Mouse (Mus musculus) MEL (cell line): Measurements from ENCODE around the gene Gcnt2. TPM values are rescaled to one million over a fixed set of nuclear protein-coding genes. Genes with fewer than 3 reads are reported as not detected.

ENCODE experiments used
- DNase-seq: peaks from one replicate; pipeline ENCODE4 v3.0.0; 2011; ENCODE audit warnings: low read depth, low spot score
- H3K27ac ChIP-seq: 2 replicates; pipeline ENCODE4 v1.5.1; 2012; ENCODE audit warnings: low read depth, mild to moderate bottlenecking, control low read depth, low read length, moderate library complexity; ENCODE audit not compliant: control insufficient read depth
- H3K27me3 ChIP-seq, 2 experiments: fragments of 150-350 bp in 1 of 2; sonication (generic) in 1 of 2; 2 replicates each; pipeline ENCODE4 v1.6.1; 2012; ENCODE audit warnings: low read length in 2 of 2, mild to moderate bottlenecking in 2 of 2, improper control_type of control experiment in 1 of 2, moderate library complexity in 1 of 2; ENCODE audit not compliant: insufficient read depth in 2 of 2, control insufficient read depth in 1 of 2
- H3K36me3 ChIP-seq, 2 experiments: 2 replicates each; pipeline ENCODE4 v1.6.1; 2012 to 2014; ENCODE audit warnings: low read length in 2 of 2, improper control_type of control experiment in 1 of 2, inconsistent platforms in 1 of 2, mild to moderate bottlenecking in 1 of 2; ENCODE audit not compliant: insufficient read depth in 2 of 2, control insufficient read depth in 1 of 2
- H3K4me1 ChIP-seq, 2 experiments: fragments of 150-350 bp in 1 of 2; sonication (generic) in 1 of 2; 2 replicates each; pipeline ENCODE4 v1.6.1; 2012; ENCODE audit warnings: low read length in 2 of 2, improper control_type of control experiment in 1 of 2, mild to moderate bottlenecking in 1 of 2; ENCODE audit not compliant: insufficient read depth in 2 of 2, control insufficient read depth in 1 of 2
- H3K4me3 ChIP-seq, 2 experiments: fragments of 150-350 bp in 1 of 2; sonication (generic) in 1 of 2; 2 replicates each; pipeline ENCODE4 v1.5.1; 2012; ENCODE audit warnings: low read depth in 2 of 2, low read length in 2 of 2, mild to moderate bottlenecking in 2 of 2, moderate library complexity in 2 of 2, control low read depth in 1 of 2, improper control_type of control experiment in 1 of 2; ENCODE audit not compliant: control insufficient read depth in 1 of 2, insufficient read depth in 1 of 2
- H3K79me2 ChIP-seq: 2 replicates; pipeline ENCODE4 v1.6.1; 2012; ENCODE audit warnings: mild to moderate bottlenecking, low read length, moderate library complexity; ENCODE audit not compliant: control insufficient read depth, poor library complexity, insufficient read depth
- H3K9ac ChIP-seq: 2 replicates; pipeline ENCODE4 v1.6.1; 2012; ENCODE audit warnings: low read depth, mild to moderate bottlenecking, control low read depth, low read length, moderate library complexity; ENCODE audit not compliant: control insufficient read depth, poor library complexity, severe bottlenecking
- H3K9me3 ChIP-seq: fragments of 150-350 bp; sonication (generic); replicated peaks from 2 replicates; pipeline ENCODE4 v1.6.1; 2012; ENCODE audit warnings: mild to moderate bottlenecking, low read length, improper control_type of control experiment, moderate library complexity; ENCODE audit not compliant: insufficient read depth
- CHD1 ChIP-seq: IDR thresholded peaks from 2 replicates; pipeline ENCODE4 v1.6.1; 2012; ENCODE audit warnings: low read depth, mild to moderate bottlenecking, inconsistent platforms, low read length, improper control_type of control experiment
- ELF1 ChIP-seq: IDR thresholded peaks from 2 replicates; pipeline ENCODE4 v1.6.1; 2014; ENCODE audit warnings: low read depth, mild to moderate bottlenecking, inconsistent platforms, low read length, improper control_type of control experiment, moderate library complexity
- ETS1 ChIP-seq: IDR thresholded peaks from 2 replicates; pipeline ENCODE4 v1.6.1; 2012; ENCODE audit warnings: low read depth, mild to moderate bottlenecking, inconsistent platforms, low read length, improper control_type of control experiment, moderate library complexity
- GATA1 ChIP-seq: IDR thresholded peaks from 2 replicates; pipeline ENCODE4 v1.6.1; 2011; ENCODE audit warnings: low read depth, low read length, improper control_type of control experiment
- KAT2A ChIP-seq: conservative IDR thresholded peaks from 2 replicates; pipeline ENCODE4 v1.6.1; 2012; ENCODE audit warnings: low read depth, low read length, improper control_type of control experiment, inconsistent platforms
- MAX ChIP-seq: IDR thresholded peaks from 2 replicates; pipeline ENCODE4 v1.6.1; 2011; ENCODE audit warnings: low read length, improper control_type of control experiment
- RAD21 ChIP-seq: IDR thresholded peaks from 2 replicates; pipeline ENCODE4 v1.6.1; 2011; ENCODE audit warnings: mild to moderate bottlenecking, low read depth, low read length, improper control_type of control experiment
- RCOR1 ChIP-seq: IDR thresholded peaks from 2 replicates; pipeline ENCODE4 v1.6.1; 2012; ENCODE audit warnings: low read depth, mild to moderate bottlenecking, inconsistent platforms, low read length, improper control_type of control experiment
- SIN3A ChIP-seq: IDR thresholded peaks from 2 replicates; pipeline ENCODE4 v1.6.1; 2012; ENCODE audit warnings: low read length, improper control_type of control experiment, inconsistent platforms
- TBP ChIP-seq: IDR thresholded peaks from 2 replicates; pipeline ENCODE4 v1.8.0; 2011; ENCODE audit warnings: low read depth, low read length, improper control_type of control experiment
- UBTF ChIP-seq: IDR thresholded peaks from 2 replicates; pipeline ENCODE4 v1.6.1; 2012; ENCODE audit warnings: low read depth, mild to moderate bottlenecking, inconsistent platforms, low read length, improper control_type of control experiment, moderate library complexity, borderline replicate concordance; ENCODE audit not compliant: insufficient read depth
- ZKSCAN1 ChIP-seq: IDR thresholded peaks from 2 replicates; pipeline ENCODE4 v1.6.1; 2012; ENCODE audit warnings: low read depth, mild to moderate bottlenecking, inconsistent platforms, low read length, improper control_type of control experiment, moderate library complexity
- polyA plus RNA-seq, 2 experiments: library from polyadenylated mRNA; stranded (reverse) in 1 of 2; unstranded in 1 of 2; fragments of >175 nt in 1 of 2; fragments of >200 nt in 1 of 2; gene quantifications; 2 replicates each; pipeline versions ENCODE4 v1.2.1 to v1.2.4; 2012; ENCODE audit warnings: low replicate concordance in 2 of 2, low read depth in 1 of 2; ENCODE audit not compliant: insufficient read length in 2 of 2, insufficient read depth in 1 of 2, missing spikeins in 1 of 2
- total RNA-seq: library from RNA; depleted of rRNA; stranded (reverse); fragments of 300-350 nt; gene quantifications from 2 replicates; pipeline ENCODE4 v1.2.3, GENCODE M21; 2012

Gene Gcnt2
- total and polyA plus RNA-seq, 3 experiments, result 0.03 to 0.04 TPM; not detected in 1

GRCm38 (mm10) chr13:40944346-40944745 is 84.8 kb downstream of the Gcnt2 start:
- no peak for TF ChIP-seq ELF1
- no peak for TF ChIP-seq TBP
- TF ChIP-seq GATA1, result no peak
- no peak for TF ChIP-seq SIN3A
- no peak for TF ChIP-seq CHD1
- no peak for TF ChIP-seq ETS1
- TF ChIP-seq RCOR1, result no peak
- TF ChIP-seq RAD21, result no peak
- Histone ChIP-seq H3K9ac (no peak overlapping the region), H3K36me3 (peaks cover 0 to 11% of the 10 kb centered on the region in 2 experiments; a peak in 2 of 4 replicates), H3K79me2 (no peaks in the 10 kb centered on the region), H3K27ac (no peak overlapping the region), H3K4me1 (peaks cover 0 to 15% of the 10 kb centered on the region in 2 experiments; a peak in 2 of 4 replicates), H3K27me3 (no peaks in the 10 kb centered on the region; a peak in 2 of 4 replicates), H3K4me3 (no peak overlapping the region), H3K9me3 (no peaks in the 10 kb centered on the region)
- no peak for DNase-seq

- no peak overlapping the region for H3K27ac ChIP-seq
- no peak overlapping the region for H3K9ac ChIP-seq
- TF ChIP-seq ZKSCAN1 (no peak), TBP (no peak), UBTF (no peak), KAT2A (no peak)
- no peak overlapping the region for H3K4me3 ChIP-seq
- H3K36me3 ChIP-seq, result peaks cover 0 to 11% of the 10 kb centered on the region in 2 experiments; a peak in 2 of 4 replicates
- no peaks in the 10 kb centered on the region for H3K79me2 ChIP-seq
- H3K4me1 ChIP-seq, result peaks cover 0 to 15% of the 10 kb centered on the region in 2 experiments; a peak in 2 of 4 replicates
- H3K9me3 ChIP-seq, result no peaks in the 10 kb centered on the region
- DNase-seq, result no peak
- H3K27me3 ChIP-seq, result no peaks in the 10 kb centered on the region; a peak in 1 of 4 replicates
These were observed 87.0 kb downstream of the Gcnt2 start for GRCm38 (mm10) chr13:40946513-40946912.

- H3K4me3 ChIP-seq, result no peak overlapping the region
- H3K9me3 ChIP-seq, result no peaks in the 10 kb centered on the region
- H3K4me1 ChIP-seq, result peaks cover 0 to 15% of the 10 kb centered on the region in 2 experiments; a peak in 2 of 4 replicates
- no peaks in the 10 kb centered on the region; a peak in 1 of 4 replicates for H3K27me3 ChIP-seq
- TF ChIP-seq GATA1, result peak; percentile 39; the same call in 1 of the 2 replicates
- TF ChIP-seq MAX, result no peak
- TF ChIP-seq, all 39 proteins: peak for 1
- no peak overlapping the region for H3K27ac ChIP-seq
- peaks cover 0 to 11% of the 10 kb centered on the region in 2 experiments; a peak in 2 of 4 replicates for H3K36me3 ChIP-seq
- no peak overlapping the region for H3K9ac ChIP-seq
- H3K79me2 ChIP-seq, result no peaks in the 10 kb centered on the region
- peak; percentile 67 for DNase-seq
These were observed 88.1 kb downstream of the Gcnt2 start for GRCm38 (mm10) chr13:40947538-40948205.
